ENCODE assay signal across 8 mouse cellular contexts in genomic region chr9:75254196-75254955, GRCm38 (mm10). TPM values are rescaled to one million over a fixed set of nuclear protein-coding genes. Genes with fewer than 3 reads are reported as not detected.
DNase-seq lines count a peak whose midpoint lies in the region.

No protein-coding gene starts in this region.

- H3K4me3 ChIP-seq in brown adipose tissue, adult 24 weeks (ENCODE audit: insufficient read depth, low read depth, low read length), result no peak overlapping the region

- 0 out of 2 replicates have a peak overlapping the region, but pooled peaks have one; percentile 12 for H3K27ac ChIP-seq in brown adipose tissue, adult 24 weeks (replicated peaks; ENCODE audit: low read depth, low read length)

- intact Hi-C loops in heart, postnatal 10 days (cut with DNase I), result no loop called here

- H3K4me1 ChIP-seq in brown adipose tissue, adult 24 weeks (ENCODE audit: control insufficient read depth, insufficient read depth, insufficient read length, low read length), result peaks cover 17% of the 10 kb centered on the region

- peak; percentile 23 for DNase-seq in MN1 (ENCODE audit: low spot score)
- DNase-seq in heart, postnatal 10 days, result peak; percentile 46 to 71
- peak; percentile 46 to 63 for DNase-seq in kidney, postnatal 4 days
- DNase-seq in lung, postnatal 36 days, result peak; percentile 53
- DNase-seq in right cerebral cortex, adult 2 months (ENCODE audit: low spot score in 2 of 2), result peak; percentile 60 to 72
- no peak for DNase-seq in urinary bladder, postnatal 14 days (ENCODE audit: low spot score)
- no peak for DNase-seq in adrenal gland, postnatal 4 days (ENCODE audit: low spot score in 2 of 2)

RNA-seq across cellular contexts. Expression of gene Myo5c, which starts 22.6 kb away (rescaled TPM):
- polyA plus RNA-seq in brown adipose tissue, adult 24 weeks (2012; ENCODE audit: insufficient read depth, insufficient read length, missing spikeins), result 16.9 and 18.4 TPM in 2 replicates
- 1 to 10 TPM; 3.4 to 4.9 TPM for total RNA-seq in heart, postnatal 10 days (2021)
- 1 to 10 TPM; 1.8 to 5.0 TPM for total RNA-seq in adrenal gland, postnatal 4 days (2021)

RNA-seq across cellular contexts. Expression of gene Gnb5, which starts 51.7 kb away (rescaled TPM):
- polyA plus RNA-seq in brown adipose tissue, adult 24 weeks (2012; ENCODE audit: insufficient read depth, insufficient read length, missing spikeins), result 21.2 and 27.0 TPM in 2 replicates
- total RNA-seq in heart, postnatal 10 days (2021), result 10 to 100 TPM; 32.8 to 33.3 TPM
- 10 to 100 TPM; 33.8 to 37.2 TPM for total RNA-seq in adrenal gland, postnatal 4 days (2021)

Comparison
In these comparisons a context has a peak if more than half of its experiments do, and no peak if none do; other contexts are left out.
1. DNase-seq: peak in MN1 (single experiment), heart, postnatal 10 days (2 of 2), kidney, postnatal 4 days (2 of 2), lung, postnatal 36 days (single experiment) and right cerebral cortex, adult 2 months (2 of 2); none in urinary bladder, postnatal 14 days (single experiment) and adrenal gland, postnatal 4 days (0 of 2).